Mouse (Mus musculus) cerebellum, adult 2 months (tissue): ENCODE measurements at regions not wholly inside any gene's neighbourhood (a gene's known extent, or its start where the extent isn't known, plus 50 kb on each side); places are given as distances from the start of the nearest gene placed in this dataset.

ENCODE experiments used
- CTCF ChIP-seq: fragments of 200-500 bp; IDR thresholded peaks from 2 replicates; pipeline ENCODE4 v1.5.1; 2011; ENCODE audit warnings: low read depth, mild to moderate bottlenecking, control low read depth, low read length, moderate library complexity, borderline replicate concordance; ENCODE audit not compliant: insufficient read depth
- POLR2A ChIP-seq: fragments of 200-500 bp; IDR thresholded peaks from 2 replicates; pipeline ENCODE4 v1.6.1; 2011; ENCODE audit warnings: low read length, control low read depth, borderline replicate concordance; ENCODE audit not compliant: insufficient read depth

GRCm38 (mm10) chr4:101319681-101320220, 54.7 kb upstream of the Jak1 start:
- TF ChIP-seq POLR2A = no peak
- no peak for TF ChIP-seq CTCF
